Mouse (Mus musculus): ENCODE measurements around the gene Arid5a. TPM values are rescaled to one million over a fixed set of nuclear protein-coding genes. Genes with fewer than 3 reads are reported as not detected.

The Arid5a gene
- polyA plus RNA-seq, 1 experiment, result 36.7 TPM

DNA sequence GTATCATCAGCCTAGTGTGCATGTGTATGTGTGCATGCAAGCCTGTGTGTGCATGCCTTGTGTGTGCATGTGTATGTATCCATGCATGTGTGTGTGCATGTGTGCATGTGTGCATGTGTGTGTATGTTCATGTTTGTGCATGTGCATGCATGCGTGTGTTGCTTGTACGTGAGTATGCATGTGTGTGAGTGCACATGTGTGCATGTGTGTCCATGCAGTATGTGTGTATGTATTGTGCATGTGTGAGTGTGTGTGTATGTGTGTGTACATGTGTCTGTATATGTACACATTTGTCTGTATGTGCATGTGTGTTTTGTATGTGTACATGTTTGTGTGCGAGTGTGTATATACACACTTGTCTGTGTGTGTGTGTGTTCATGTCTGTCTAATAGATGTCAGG lies 39.9 kb upstream of the Arid5a start:
- WGBS, result 89% methylated on average over 3 of the region's 3 CpGs
- TF ChIP-seq CTCF (IDR thresholded peaks at IDR 0.05; ENCODE audit: control insufficient read depth, insufficient read depth, low read length) (no peak), POLR2A (IDR thresholded peaks at IDR 0.05; ENCODE audit: borderline replicate concordance, control insufficient read depth, low read depth, low read length) (no peak)
- Histone ChIP-seq H3K4me3 (replicated peaks; ENCODE audit: control insufficient read depth, low read depth, low read length) (no peak overlapping the region), H3K27ac (ENCODE audit: control insufficient read depth, insufficient read depth, low read depth, low read length, poor library complexity) (no peak overlapping the region), H3K4me1 (ENCODE audit: control insufficient read depth, insufficient read depth, low read length) (peaks cover 7% of the 10 kb centered on the region)

DNA sequence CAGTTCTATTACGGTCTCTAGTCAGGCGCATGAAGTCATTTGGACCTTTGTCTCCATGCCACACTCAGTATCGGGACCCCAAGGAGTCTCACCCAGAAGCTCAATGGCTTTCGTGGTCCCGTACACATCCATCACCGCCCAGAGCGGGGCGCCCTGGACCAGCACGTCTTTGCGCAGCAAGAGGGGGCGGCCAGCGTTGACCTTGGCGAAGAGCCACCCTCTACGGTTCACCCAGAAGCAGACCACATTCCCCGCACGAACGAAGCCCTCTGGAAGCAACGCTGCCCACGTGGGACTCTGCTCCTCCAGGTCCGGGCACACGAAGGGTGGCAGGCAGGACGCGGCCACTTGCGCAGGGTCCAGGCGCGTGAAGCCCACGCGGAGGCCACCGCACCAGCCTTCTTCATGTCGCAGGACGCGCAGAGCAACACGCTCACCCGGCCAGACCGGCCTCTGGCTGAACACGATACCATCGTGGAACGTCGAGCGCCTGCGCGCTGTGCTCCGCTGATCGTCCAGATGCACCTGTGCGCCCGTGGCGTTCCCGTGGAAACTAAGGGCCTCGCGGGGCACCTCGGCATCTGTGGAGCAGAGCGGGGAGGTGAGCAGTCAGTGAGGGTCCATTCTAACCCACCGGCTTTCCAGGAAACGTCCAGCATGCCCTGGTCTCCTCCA lies 38.3 kb upstream of the Arid5a start:
- no peak for TF ChIP-seq CTCF (IDR thresholded peaks at IDR 0.05; ENCODE audit: control insufficient read depth, insufficient read depth, low read length)
- no peak for TF ChIP-seq POLR2A (IDR thresholded peaks at IDR 0.05; ENCODE audit: borderline replicate concordance, control insufficient read depth, low read depth, low read length)

DNA sequence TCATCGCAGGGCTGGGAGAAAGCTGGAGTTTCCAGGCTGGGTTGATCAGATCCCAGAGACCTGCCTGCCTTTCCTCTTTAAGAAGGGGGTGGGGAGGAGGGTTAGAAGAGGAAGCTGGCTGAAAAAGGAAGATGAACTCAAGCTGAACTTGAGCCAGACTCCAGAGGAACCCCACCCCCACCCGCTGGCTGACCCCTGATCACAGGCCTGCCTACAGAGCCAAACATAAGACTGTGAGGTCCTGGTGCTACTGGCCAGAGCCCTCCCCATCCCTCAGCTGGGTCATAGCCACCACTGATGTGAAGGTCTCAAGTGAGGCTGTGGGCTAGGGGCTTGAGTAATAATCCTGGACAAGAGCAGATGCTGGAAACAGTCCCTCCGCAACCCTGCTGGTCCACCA lies 36.9 kb upstream of the Arid5a start:
- WGBS, result 19% methylated on average over 3 of the region's 3 CpGs
- H3K27ac ChIP-seq (ENCODE audit: control insufficient read depth, insufficient read depth, low read depth, low read length, poor library complexity), result peak overlapping the region; percentile 91
- peak overlapping the region; percentile 59 for H3K4me3 ChIP-seq (replicated peaks; ENCODE audit: control insufficient read depth, low read depth, low read length)
- H3K4me1 ChIP-seq (ENCODE audit: control insufficient read depth, insufficient read depth, low read length), result peaks cover 5% of the 10 kb centered on the region
- TF ChIP-seq POLR2A (IDR thresholded peaks at IDR 0.05; ENCODE audit: borderline replicate concordance, control insufficient read depth, low read depth, low read length) (0 out of 2 replicates have a peak, but pooled peaks have one; percentile 34), CTCF (IDR thresholded peaks at IDR 0.05; ENCODE audit: control insufficient read depth, insufficient read depth, low read length) (no peak)

More for the DNA sequence above, 38.3 kb upstream of the Arid5a start:
- peak overlapping the region; percentile 11; the same call in 1 of the 2 replicates for H3K27ac ChIP-seq (ENCODE audit: control insufficient read depth, insufficient read depth, low read depth, low read length, poor library complexity)
- peaks cover 6% of the 10 kb centered on the region for H3K4me1 ChIP-seq (ENCODE audit: control insufficient read depth, insufficient read depth, low read length)
- H3K4me3 ChIP-seq (replicated peaks; ENCODE audit: control insufficient read depth, low read depth, low read length), result no peak overlapping the region
- 90% methylated on average over 54 of the region's 54 CpGs for WGBS

DNA sequence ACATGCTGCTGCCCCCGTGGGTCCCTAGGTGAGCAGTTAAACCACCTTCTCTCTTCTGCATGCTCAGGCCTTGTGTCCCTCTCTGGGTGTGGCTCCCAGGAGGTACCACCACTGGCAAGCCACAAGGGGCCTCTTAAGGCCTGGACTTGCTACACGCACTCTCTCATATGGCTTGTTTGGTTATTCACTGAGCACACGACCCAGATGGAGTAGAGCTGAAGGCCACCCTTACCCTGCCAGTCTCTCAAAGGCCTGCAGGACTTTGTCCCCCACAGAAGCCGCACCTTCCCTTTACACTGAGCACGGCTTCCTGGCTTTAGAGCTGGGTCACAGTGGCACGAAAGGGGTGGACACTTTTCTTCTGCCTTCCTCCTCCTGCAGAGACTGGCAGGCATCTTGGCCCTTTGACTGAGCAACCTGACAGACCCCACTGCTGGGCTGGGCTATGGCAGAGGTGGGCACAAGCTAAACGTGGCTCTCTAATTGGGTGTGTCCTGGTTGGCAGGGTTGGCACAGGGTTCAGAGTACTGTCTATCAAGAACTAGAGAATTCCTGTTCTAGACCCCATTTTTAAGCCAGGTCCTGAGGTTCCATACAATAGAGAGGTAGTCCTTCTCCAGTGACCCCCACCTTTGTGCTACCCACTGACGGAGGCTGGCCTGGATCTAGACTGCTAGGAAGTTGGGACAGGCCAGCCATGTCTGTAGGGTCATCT lies 35.9 kb upstream of the Arid5a start:
- H3K4me1 ChIP-seq (ENCODE audit: control insufficient read depth, insufficient read depth, low read length), result peaks cover 5% of the 10 kb centered on the region
- 14% methylated on average over 8 of the region's 8 CpGs for WGBS
- peak overlapping the region; percentile 75 for H3K4me3 ChIP-seq (replicated peaks; ENCODE audit: control insufficient read depth, low read depth, low read length)
- TF ChIP-seq POLR2A (IDR thresholded peaks at IDR 0.05; ENCODE audit: borderline replicate concordance, control insufficient read depth, low read depth, low read length), result no peak
- TF ChIP-seq CTCF (IDR thresholded peaks at IDR 0.05; ENCODE audit: control insufficient read depth, insufficient read depth, low read length), result no peak
- peak overlapping the region; percentile 91 for H3K27ac ChIP-seq (ENCODE audit: control insufficient read depth, insufficient read depth, low read depth, low read length, poor library complexity)

DNA sequence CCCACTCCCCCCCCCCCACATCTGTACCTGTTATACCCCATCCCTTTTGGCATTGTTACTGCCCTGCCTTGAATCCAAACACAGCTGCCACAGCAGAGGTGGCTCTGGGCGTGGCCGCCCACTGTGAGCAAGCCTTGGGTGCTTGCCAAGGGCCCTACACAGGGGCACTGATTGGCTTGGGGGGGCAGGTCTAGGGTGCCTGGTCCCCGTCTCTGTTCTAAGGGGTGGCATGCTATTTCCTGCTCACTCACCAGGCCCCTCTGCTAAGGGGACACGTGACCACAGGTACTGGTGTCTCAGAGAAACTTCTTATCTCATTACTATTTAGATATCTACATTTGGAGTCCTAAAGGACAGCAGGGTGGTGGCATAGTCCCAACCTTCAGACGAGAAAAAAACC lies 35.0 kb upstream of the Arid5a start:
- peak overlapping the region; percentile 75 for H3K4me3 ChIP-seq (replicated peaks; ENCODE audit: control insufficient read depth, low read depth, low read length)
- peak overlapping the region; percentile 91 for H3K27ac ChIP-seq (ENCODE audit: control insufficient read depth, insufficient read depth, low read depth, low read length, poor library complexity)
- 6% methylated on average over 5 of the region's 5 CpGs for WGBS
- TF ChIP-seq CTCF (IDR thresholded peaks at IDR 0.05; ENCODE audit: control insufficient read depth, insufficient read depth, low read length) (no peak), POLR2A (IDR thresholded peaks at IDR 0.05; ENCODE audit: borderline replicate concordance, control insufficient read depth, low read depth, low read length) (peak; percentile 29; the same call in 1 of the 2 replicates)
- H3K4me1 ChIP-seq (ENCODE audit: control insufficient read depth, insufficient read depth, low read length), result peaks cover 3% of the 10 kb centered on the region

DNA sequence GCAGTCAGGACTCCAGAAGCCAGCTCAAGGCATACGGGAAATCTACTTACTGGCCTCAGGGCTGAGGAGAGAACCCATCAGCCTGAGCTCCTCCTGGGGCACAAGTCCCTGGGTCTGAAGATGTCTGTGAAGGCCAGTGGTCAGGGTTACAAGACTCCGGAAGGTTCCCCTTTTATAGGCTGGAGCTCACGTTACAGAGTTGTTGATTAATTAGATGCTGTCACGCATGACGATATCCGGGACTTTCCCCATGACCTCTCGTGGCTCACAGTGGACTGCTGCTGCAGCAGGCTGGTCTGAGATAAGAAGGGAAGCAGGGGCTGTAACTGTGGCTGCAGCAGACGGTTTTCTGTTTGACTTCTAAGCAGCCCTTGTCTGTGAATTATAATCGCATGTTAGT lies 34.2 kb upstream of the Arid5a start:
- peaks cover 2% of the 10 kb centered on the region for H3K4me1 ChIP-seq (ENCODE audit: control insufficient read depth, insufficient read depth, low read length)
- WGBS, result 2% methylated on average over 9 of the region's 9 CpGs
- peak overlapping the region; percentile 91 for H3K27ac ChIP-seq (ENCODE audit: control insufficient read depth, insufficient read depth, low read depth, low read length, poor library complexity)
- TF ChIP-seq CTCF (IDR thresholded peaks at IDR 0.05; ENCODE audit: control insufficient read depth, insufficient read depth, low read length) (no peak), POLR2A (IDR thresholded peaks at IDR 0.05; ENCODE audit: borderline replicate concordance, control insufficient read depth, low read depth, low read length) (no peak)
- peak overlapping the region; percentile 75 for H3K4me3 ChIP-seq (replicated peaks; ENCODE audit: control insufficient read depth, low read depth, low read length)

DNA sequence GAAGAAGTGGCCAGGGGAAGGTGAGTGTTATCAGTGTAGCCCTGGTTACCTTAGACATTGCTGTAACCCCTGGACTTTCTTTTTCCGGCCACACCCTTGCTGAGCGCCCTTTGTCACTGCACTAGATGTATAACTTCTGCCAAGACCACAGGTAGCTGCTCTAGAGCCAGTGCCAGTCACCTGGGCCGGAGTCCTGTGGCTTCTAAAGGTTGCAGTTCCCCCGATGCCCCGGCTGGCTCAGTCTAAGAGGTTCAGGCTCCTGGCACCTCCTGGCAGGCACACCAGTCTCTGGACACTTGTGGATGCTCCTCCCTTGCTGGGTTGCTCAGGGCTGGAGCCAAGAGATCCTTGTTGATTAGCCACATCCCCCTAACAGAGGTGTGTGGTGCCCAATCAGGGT lies 33.1 kb upstream of the Arid5a start, which contains the start of gene Neurl3:
Gene Neurl3, minus strand, starts transcription at position 225 of the 400 bp plus-strand sequence.
- Histone ChIP-seq H3K27ac (ENCODE audit: control insufficient read depth, insufficient read depth, low read depth, low read length, poor library complexity) (peak within 1 kb of the TSS; percentile 91), H3K4me3 (replicated peaks; ENCODE audit: control insufficient read depth, low read depth, low read length) (peak within 1 kb of the TSS; percentile 75), H3K4me1 (ENCODE audit: control insufficient read depth, insufficient read depth, low read length) (peaks cover 2% of the 10 kb centered on the region)
- no peak for TF ChIP-seq CTCF (IDR thresholded peaks at IDR 0.05; ENCODE audit: control insufficient read depth, insufficient read depth, low read length)
- no peak for TF ChIP-seq POLR2A (IDR thresholded peaks at IDR 0.05; ENCODE audit: borderline replicate concordance, control insufficient read depth, low read depth, low read length)
- WGBS, result 41% methylated on average over 5 of the region's 5 CpGs

DNA sequence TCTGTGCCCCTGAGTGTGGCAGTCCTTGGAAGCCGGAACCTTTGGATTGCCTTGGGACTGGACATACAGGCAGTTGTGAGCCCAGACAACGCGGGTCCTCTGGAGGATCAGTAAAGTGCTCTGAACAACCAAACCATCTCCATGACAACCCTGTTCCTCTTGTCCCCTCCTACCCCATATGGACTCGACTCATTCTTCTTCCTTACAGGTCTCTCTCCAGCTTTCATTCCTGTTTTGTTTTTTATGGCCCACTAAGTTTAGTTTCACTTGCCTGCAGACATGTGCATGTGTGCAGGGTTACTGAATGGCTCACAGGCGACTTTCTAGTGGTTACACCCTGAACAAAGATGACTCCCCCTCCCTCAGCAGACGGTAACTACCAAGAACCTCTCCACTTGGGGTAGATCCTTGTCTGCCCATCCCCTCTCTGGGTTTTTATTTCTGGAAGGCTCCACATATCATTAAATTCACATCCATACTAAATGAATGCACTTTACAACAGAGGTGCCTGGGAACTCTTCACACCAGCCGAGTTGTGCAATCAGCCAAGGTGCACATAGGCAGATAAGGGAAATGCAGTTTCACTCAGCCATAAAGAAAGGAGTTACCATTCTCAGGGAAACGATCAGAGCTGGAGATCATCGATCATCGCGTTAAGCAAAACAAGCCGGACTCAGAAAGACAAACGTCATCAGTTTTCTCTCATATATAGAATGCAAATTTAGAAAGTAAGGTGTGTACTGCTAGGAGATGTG lies 31.7 kb upstream of the Arid5a start:
- H3K4me3 ChIP-seq (replicated peaks; ENCODE audit: control insufficient read depth, low read depth, low read length), result no peak overlapping the region
- WGBS, result 43% methylated on average over 13 of the region's 13 CpGs
- no peak overlapping the region for H3K27ac ChIP-seq (ENCODE audit: control insufficient read depth, insufficient read depth, low read depth, low read length, poor library complexity)
- TF ChIP-seq CTCF (IDR thresholded peaks at IDR 0.05; ENCODE audit: control insufficient read depth, insufficient read depth, low read length), result no peak
- TF ChIP-seq POLR2A (IDR thresholded peaks at IDR 0.05; ENCODE audit: borderline replicate concordance, control insufficient read depth, low read depth, low read length), result no peak
- H3K4me1 ChIP-seq (ENCODE audit: control insufficient read depth, insufficient read depth, low read length), result peaks cover 2% of the 10 kb centered on the region

Measured in bone marrow, adult 2 months (tissue).